Mouse (Mus musculus): ENCODE data around the gene Ms4a7.
"Not testable (repeated sequence)": the region's sequence is repeated elsewhere in the genome, so short reads cannot be mapped to it uniquely, and the experiment has no call there.

Gene Ms4a7

GRCm38 (mm10) chr19:11335932-11336331 lies at the start of gene Ms4a7:
Gene Ms4a7, minus strand, starts transcription at chr19:11336146.
- no peak for DNase-seq (ENCODE audit: low spot score)

- no peak for DNase-seq (ENCODE audit: low spot score)
Measured at GRCm38 (mm10) chr19:11376399-11376798, 40.5 kb upstream of the Ms4a7 start.

GRCm38 (mm10) chr19:11375273-11375672 lies 39.3 kb upstream of the Ms4a7 start, which contains the start of gene Ms4a4a:
Gene Ms4a4a, plus strand, starts transcription at chr19:11375523.
- no peak for DNase-seq (ENCODE audit: low spot score)

- DNase-seq (ENCODE audit: low spot score): no peak
Measured at GRCm38 (mm10) chr19:11371181-11371580, 35.2 kb upstream of the Ms4a7 start.

GRCm38 (mm10) chr19:11368310-11368709 lies 32.4 kb upstream of the Ms4a7 start:
- no peak for DNase-seq (ENCODE audit: low spot score)

GRCm38 (mm10) chr19:11362002-11362401 lies 26.1 kb upstream of the Ms4a7 start:
- DNase-seq (ENCODE audit: low spot score): no peak

GRCm38 (mm10) chr19:11360106-11360505 lies 24.2 kb upstream of the Ms4a7 start:
- peak; percentile 31 for DNase-seq (ENCODE audit: low spot score)

- DNase-seq (ENCODE audit: low spot score): no peak
Measured at GRCm38 (mm10) chr19:11355730-11356129, 19.8 kb upstream of the Ms4a7 start.

- peak; percentile 17 for DNase-seq (ENCODE audit: low spot score)
Measured at GRCm38 (mm10) chr19:11351878-11352277, 15.9 kb upstream of the Ms4a7 start.

GRCm38 (mm10) chr19:11349698-11350481 lies 13.9 kb upstream of the Ms4a7 start:
- DNase-seq (ENCODE audit: low spot score): peak; percentile 17

GRCm38 (mm10) chr19:11343992-11344391 lies 8.0 kb upstream of the Ms4a7 start:
- no peak for DNase-seq (ENCODE audit: low spot score)

GRCm38 (mm10) chr19:11343147-11343546 lies 7.2 kb upstream of the Ms4a7 start:
- DNase-seq (ENCODE audit: low spot score): no peak

GRCm38 (mm10) chr19:11321123-11321522 lies 14.8 kb downstream of the Ms4a7 start:
- no peak for DNase-seq (ENCODE audit: low spot score)

- no peak for DNase-seq (ENCODE audit: low spot score)
Measured at GRCm38 (mm10) chr19:11316786-11317185, 19.2 kb downstream of the Ms4a7 start.

GRCm38 (mm10) chr19:11314354-11314753 lies 21.6 kb downstream of the Ms4a7 start, which contains the start of gene Ms4a14:
Gene Ms4a14, minus strand, starts transcription at chr19:11314454.
- no peak for DNase-seq (ENCODE audit: low spot score)

GRCm38 (mm10) chr19:11308888-11309287 lies 27.1 kb downstream of the Ms4a7 start:
- DNase-seq (ENCODE audit: low spot score): no peak

- DNase-seq (ENCODE audit: low spot score): not testable (repeated sequence)
Measured at GRCm38 (mm10) chr19:11299529-11299928, 36.4 kb downstream of the Ms4a7 start.

GRCm38 (mm10) chr19:11298939-11299338 lies 37.0 kb downstream of the Ms4a7 start:
- no peak for DNase-seq (ENCODE audit: low spot score)

- DNase-seq (ENCODE audit: low spot score): not testable (repeated sequence)
Measured at GRCm38 (mm10) chr19:11293616-11294015, 42.3 kb downstream of the Ms4a7 start.

- DNase-seq (ENCODE audit: low spot score): no peak
Measured at GRCm38 (mm10) chr19:11292990-11293389, 43.0 kb downstream of the Ms4a7 start.

GRCm38 (mm10) chr19:11283773-11284172 lies 52.2 kb downstream of the Ms4a7 start, which contains the start of gene Ms4a5:
Gene Ms4a5, minus strand, starts transcription at chr19:11283873.
- DNase-seq (ENCODE audit: low spot score): no peak

GRCm38 (mm10) chr19:11280223-11280622 lies 55.7 kb downstream of the Ms4a7 start:
- DNase-seq (ENCODE audit: low spot score): no peak

- DNase-seq (ENCODE audit: low spot score): no peak
Measured at GRCm38 (mm10) chr19:11276431-11276830, 59.5 kb downstream of the Ms4a7 start.
